Mouse (Mus musculus) thymus, adult 2 months (tissue): Measurements from ENCODE around the gene Gm10553.
"Not testable (repeated sequence)": the region's sequence is repeated elsewhere in the genome, so short reads cannot be mapped to it uniquely, and the experiment has no call there.

Experiments
- CTCF ChIP-seq: fragments of 200-500 bp; IDR thresholded peaks from 2 replicates; pipeline ENCODE4 v1.5.1; 2012; ENCODE audit warnings: mild to moderate bottlenecking, control low read depth, low read length, moderate library complexity, borderline replicate concordance; ENCODE audit not compliant: control insufficient read depth, poor library complexity, insufficient read depth; ENCODE audit errors: extremely low read depth
- POLR2A ChIP-seq: fragments of 200-500 bp; IDR thresholded peaks from 2 replicates; pipeline ENCODE4 v1.6.1; 2012; ENCODE audit warnings: mild to moderate bottlenecking, low read length, control low read depth, moderate library complexity; ENCODE audit not compliant: control insufficient read depth, poor library complexity, insufficient read depth; ENCODE audit errors: extremely low read depth

GRCm38 (mm10) chr1:85114666-85115402, 14.9 kb downstream of the Gm10553 start:
- not testable (repeated sequence) for TF ChIP-seq CTCF, POLR2A
